Mouse (Mus musculus): ENCODE data around the gene Stxbp4.

GRCm38 (mm10) chr11:90590996-90591395 is 46.9 kb downstream of the Stxbp4 start:
- no peak for TF ChIP-seq POLR2A (IDR thresholded peaks at IDR 0.05; ENCODE audit: low read depth, low read length)
- TF ChIP-seq EP300 (IDR thresholded peaks at IDR 0.05; ENCODE audit: low read length), result no peak

Measured in CH12.LX (cell line).